Mouse (Mus musculus) lung, postnatal 0 days (tissue): ENCODE results near the gene Gtf2ird1. TPM values are rescaled to one million over a fixed set of nuclear protein-coding genes. Genes with fewer than 3 reads are reported as not detected.
A peak's percentile ranks its signal among the peaks of the same experiment; 100 is the strongest.

Experiments used
- ATAC-seq: fragments of 200-750 bp; cut with Nextera tagmentation; 2 replicates; pipeline ENCODE4 v1.8.0; 2017; ENCODE audit warnings: moderate library complexity
- DNase-seq: peaks from one replicate; pipeline ENCODE4 v3.0.0-alpha.2; 2016; ENCODE audit warnings: low spot score
- H3K27ac ChIP-seq: fragments of 300-500 bp; sonication (generic); 2 replicates; pipeline ENCODE4 v1.5.1; 2014; ENCODE audit warnings: antibody characterized with exemption, mild to moderate bottlenecking, low read length, mixed read lengths
- H3K27me3 ChIP-seq: fragments of 300-500 bp; sonication (generic); replicated peaks from 2 replicates; pipeline ENCODE4 v1.6.1; 2014; ENCODE audit warnings: low read length, mixed read lengths; ENCODE audit not compliant: insufficient read depth
- H3K36me3 ChIP-seq: fragments of 300-500 bp; sonication (generic); 2 replicates; pipeline ENCODE4 v1.6.1; 2014; ENCODE audit warnings: low read length, mixed read lengths; ENCODE audit not compliant: insufficient read depth
- H3K4me1 ChIP-seq: fragments of 300-500 bp; sonication (generic); 2 replicates; pipeline ENCODE4 v1.6.1; 2014; ENCODE audit warnings: antibody characterized with exemption, low read depth, low read length, mixed read lengths; ENCODE audit not compliant: insufficient read depth
- H3K4me2 ChIP-seq: fragments of 300-500 bp; sonication (generic); replicated peaks from 2 replicates; pipeline ENCODE4 v1.6.1; 2014; ENCODE audit warnings: low read depth, mild to moderate bottlenecking, low read length, moderate library complexity, mixed read lengths
- H3K4me3 ChIP-seq: fragments of 300-500 bp; sonication (generic); 2 replicates; pipeline ENCODE4 v1.5.1; 2014; ENCODE audit warnings: low read depth, low read length
- H3K9ac ChIP-seq: fragments of 300-500 bp; sonication (generic); replicated peaks from 2 replicates; pipeline ENCODE4 v1.6.1; 2014; ENCODE audit warnings: low read depth, mild to moderate bottlenecking
- H3K9me3 ChIP-seq: fragments of 300-500 bp; sonication (generic); 2 replicates; pipeline ENCODE4 v1.6.1; 2016; ENCODE audit warnings: low read length, mixed read lengths
- CTCF ChIP-seq: IDR thresholded peaks from 2 replicates; pipeline ENCODE4 v1.5.1; 2016; ENCODE audit warnings: antibody characterized with exemption, mild to moderate bottlenecking
- EP300 ChIP-seq: IDR thresholded peaks from 2 replicates; pipeline ENCODE4 v1.6.1; 2016; ENCODE audit warnings: antibody characterized with exemption, mild to moderate bottlenecking, control low read depth
- WGBS: fragments of 180-500 bp; shearing (Covaris S2); extraction: QIAGEN DNeasy Blood & Tissue Kit; methylation state at CpG from one replicate; pipeline ENCODE4 v1.1.7; 2014; 5-methylcytosine and 5-hydroxymethylcytosine counted together
- microRNA-seq: library from miRNA; unstranded; fragments of <30 nt; microRNA quantifications from one replicate; pipeline ENCODE4, GENCODE M21; 2016
- polyA plus RNA-seq: library from polyadenylated mRNA; unstranded; fragments of >200 nt; fragmentation: Nextera tagmentation; extraction: Ambion mirVana; gene quantifications from 2 replicates; pipeline ENCODE4 v1.2.1, GENCODE M21; 2015

Gtf2ird1 gene
- polyA plus RNA-seq, 1 experiment from 2014 or later: 36.1 TPM

GRCm38 (mm10) chr5:134314068-134314674 is 142.3 kb downstream of the Gtf2ird1 start:
- no peaks in the 10 kb centered on the region for H3K36me3 ChIP-seq
- H3K4me1 ChIP-seq: peaks cover 15% of the 10 kb centered on the region; the same call in 1 of the 2 replicates
- TF ChIP-seq CTCF (0 out of 2 replicates have a peak, but pooled peaks have one; percentile 11), EP300 (no peak)
- no peaks in the 10 kb centered on the region for H3K9me3 ChIP-seq
- WGBS: 1% methylated on average over 28 of the region's 64 CpGs
- peak overlapping the region; percentile 94 for H3K9ac ChIP-seq
- peak overlapping the region; percentile 78 for H3K4me2 ChIP-seq
- peak overlapping the region; percentile 99 for H3K27ac ChIP-seq
- DNase-seq (no peak), ATAC-seq (peak; percentile 37)
- no peaks in the 10 kb centered on the region for H3K27me3 ChIP-seq
- H3K4me3 ChIP-seq: peak overlapping the region; percentile 94

- Histone ChIP-seq H3K4me2 (peak overlapping the region; percentile 78), H3K27me3 (no peaks in the 10 kb centered on the region), H3K4me3 (peak overlapping the region; percentile 94), H3K9me3 (no peaks in the 10 kb centered on the region), H3K9ac (peak overlapping the region; percentile 94), H3K4me1 (peaks cover 15% of the 10 kb centered on the region; the same call in 1 of the 2 replicates), H3K36me3 (no peaks in the 10 kb centered on the region), H3K27ac (peak overlapping the region; percentile 99)
- no peak for TF ChIP-seq EP300
- no peak for TF ChIP-seq CTCF
- DNase-seq (peak; percentile 97), ATAC-seq (peak; percentile 84)
- WGBS: 0% methylated on average over 58 of the region's 68 CpGs
These were observed 143.0 kb downstream of the Gtf2ird1 start for GRCm38 (mm10) chr5:134313451-134314067.

GRCm38 (mm10) chr5:134312691-134313450 is 143.6 kb downstream of the Gtf2ird1 start:
- Histone ChIP-seq H3K9me3 (no peaks in the 10 kb centered on the region), H3K4me2 (peak overlapping the region; percentile 78), H3K36me3 (no peaks in the 10 kb centered on the region), H3K9ac (peak overlapping the region; percentile 23; the same call in 1 of the 2 replicates), H3K4me3 (peak overlapping the region; percentile 94), H3K4me1 (peaks cover 15% of the 10 kb centered on the region; the same call in 1 of the 2 replicates), H3K27me3 (no peaks in the 10 kb centered on the region), H3K27ac (peak overlapping the region; percentile 99)
- peak; percentile 36 for DNase-seq
- WGBS: 3% methylated on average over 19 of the region's 19 CpGs
- TF ChIP-seq EP300: no peak
- TF ChIP-seq CTCF: no peak
- no peak for ATAC-seq

DNA sequence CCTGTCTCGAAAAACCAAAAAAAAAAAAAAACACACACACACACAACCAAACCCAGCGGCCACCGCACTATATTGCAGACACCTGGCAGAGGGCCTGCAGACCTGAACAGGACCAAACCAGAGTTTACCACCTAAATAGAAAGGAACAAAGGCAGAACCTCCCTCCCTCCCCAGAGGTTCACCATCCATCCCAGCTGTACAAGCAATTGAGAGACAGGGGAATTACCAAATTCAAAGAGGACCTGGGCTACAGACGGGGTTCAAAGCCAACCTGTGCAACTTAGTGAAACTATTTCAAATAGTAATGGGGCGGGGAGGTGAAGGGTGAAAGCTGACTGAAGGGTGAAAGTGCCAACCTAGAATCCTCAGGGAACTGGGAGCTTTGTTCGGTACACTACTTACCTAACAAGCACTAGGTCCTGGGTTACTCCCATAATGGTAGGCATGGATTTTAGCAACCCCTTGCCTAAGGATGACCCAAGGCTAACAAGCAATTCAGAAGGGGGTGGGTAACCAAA is 144.6 kb downstream of the Gtf2ird1 start:
- Histone ChIP-seq H3K36me3 (no peaks in the 10 kb centered on the region), H3K9ac (no peak overlapping the region), H3K4me2 (peak overlapping the region; percentile 78; the same call in 1 of the 2 replicates), H3K4me3 (peak overlapping the region; percentile 94; the same call in 1 of the 2 replicates), H3K27me3 (no peaks in the 10 kb centered on the region), H3K27ac (0 out of 2 replicates have a peak overlapping the region, but pooled peaks have one; percentile 99), H3K9me3 (no peaks in the 10 kb centered on the region), H3K4me1 (peaks cover 14% of the 10 kb centered on the region; the same call in 1 of the 2 replicates)
- no peak for DNase-seq
- 63% methylated on average over 6 of the region's 6 CpGs for WGBS
- ATAC-seq: no peak
- TF ChIP-seq EP300: no peak
- TF ChIP-seq CTCF: no peak

DNA sequence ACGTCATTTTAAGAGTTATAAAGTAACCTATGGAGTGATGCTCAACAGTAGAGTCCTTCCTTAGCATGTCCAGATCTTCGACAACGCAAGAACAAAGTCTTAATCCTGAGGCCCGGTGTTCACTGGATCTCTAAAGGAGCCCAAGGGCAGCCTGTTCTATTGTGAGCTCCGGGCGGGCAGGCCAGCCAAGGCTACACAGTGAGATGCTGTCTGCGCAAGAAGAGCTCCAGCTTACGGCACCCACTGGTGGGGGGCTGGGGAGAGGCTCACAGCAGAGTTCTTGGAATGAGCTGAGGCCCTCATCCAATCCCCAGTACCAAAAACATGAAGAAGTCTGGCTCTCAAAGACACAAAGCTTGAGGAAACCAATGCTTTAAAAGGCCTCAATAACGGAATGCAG is 146.3 kb downstream of the Gtf2ird1 start:
- Histone ChIP-seq H3K27me3 (no peaks in the 10 kb centered on the region), H3K4me1 (peaks cover 4% of the 10 kb centered on the region; the same call in 1 of the 2 replicates), H3K36me3 (0 out of 2 replicates have a peak, but pooled peaks cover 3% of the 10 kb centered on the region), H3K27ac (no peak overlapping the region), H3K4me3 (no peak overlapping the region), H3K9me3 (no peaks in the 10 kb centered on the region), H3K4me2 (no peak overlapping the region), H3K9ac (no peak overlapping the region)
- ATAC-seq (no peak), DNase-seq (no peak)
- no peak for TF ChIP-seq EP300
- no peak for TF ChIP-seq CTCF
- WGBS: 92% methylated on average over 9 of the region's 9 CpGs

DNA sequence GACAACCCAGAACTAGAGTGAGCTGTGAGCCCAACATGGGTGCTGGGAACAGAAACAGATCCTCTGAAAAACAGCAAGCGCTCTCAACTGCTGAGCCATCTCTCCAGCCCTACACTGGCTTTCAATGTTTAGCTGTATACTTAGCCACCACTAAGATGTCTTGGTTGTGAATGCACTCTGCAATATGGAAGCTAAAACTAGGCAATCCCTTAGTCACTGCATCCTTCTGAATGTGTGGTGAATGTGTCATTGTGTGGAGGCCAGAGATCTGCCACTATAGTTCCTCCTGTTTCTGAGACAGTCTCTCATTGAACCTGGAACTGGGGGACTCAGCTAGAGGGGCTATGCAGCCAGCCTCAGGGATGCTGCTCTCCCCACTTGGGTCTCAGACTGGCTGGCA is 147.2 kb downstream of the Gtf2ird1 start:
- no peaks in the 10 kb centered on the region for H3K9me3 ChIP-seq
- no peak overlapping the region for H3K9ac ChIP-seq
- no peak for DNase-seq
- peaks cover 4% of the 10 kb centered on the region; the same call in 1 of the 2 replicates for H3K4me1 ChIP-seq
- H3K4me2 ChIP-seq: no peak overlapping the region
- H3K36me3 ChIP-seq: 0 out of 2 replicates have a peak, but pooled peaks cover 6% of the 10 kb centered on the region
- no peak for ATAC-seq
- WGBS: 100% methylated on average over 1 of the region's 1 CpGs
- TF ChIP-seq EP300 (no peak), CTCF (no peak)
- no peak overlapping the region for H3K27ac ChIP-seq
- no peaks in the 10 kb centered on the region for H3K27me3 ChIP-seq
- no peak overlapping the region for H3K4me3 ChIP-seq

Small RNA genes within 50 kb of the gene (microRNA-seq; reads per million reads assigned to microRNA genes)
- not detected for gene Gm26340
- not detected for gene Mir3965

Other genes with a start within 250 kb of the Gtf2ird1 start
- 19.6 and 19.8 TPM in 2 replicates for gene Ncf1, start 227.1 kb downstream of the Gtf2ird1 start, polyA plus RNA-seq
- gene Gtf2i, start 142.0 kb downstream of the Gtf2ird1 start, polyA plus RNA-seq: 84.9 and 110 TPM in 2 replicates
- 3.0 and 4.1 TPM in 2 replicates for gene Clip2, start 95.7 kb upstream of the Gtf2ird1 start, polyA plus RNA-seq
- 0.24 and 0.67 TPM in 2 replicates for gene Syna, start 103.5 kb upstream of the Gtf2ird1 start, polyA plus RNA-seq
- gene Rfc2, start 124.7 kb upstream of the Gtf2ird1 start, polyA plus RNA-seq: 84.4 and 95.9 TPM in 2 replicates
- 3.0 and 3.2 TPM in 2 replicates for gene Lat2, start 158.3 kb upstream of the Gtf2ird1 start, polyA plus RNA-seq
- gene Eif4h, start 182.8 kb upstream of the Gtf2ird1 start, polyA plus RNA-seq: 403 and 485 TPM in 2 replicates
- 7.2 and 10.2 TPM in 2 replicates for gene Limk1, start 231.9 kb upstream of the Gtf2ird1 start, polyA plus RNA-seq